Mouse (Mus musculus): ENCODE measurements around the gene Gm49373. TPM values are rescaled to one million over a fixed set of nuclear protein-coding genes. Genes with fewer than 3 reads are reported as not detected.

The Gm49373 gene
- polyA plus RNA-seq (2012; rRNA removed; ENCODE audit: low replicate concordance): 0.19 and 0.48 TPM in 2 replicates

GRCm38 (mm10) chr9:21073044-21073840, at the start of gene Gm49373, which contains the start of gene Fdx1l:
TSS of gene Gm49373 (minus strand) at chr9:21073096.
TSS of gene Fdx1l (minus strand) at chr9:21073614.

DNA sequence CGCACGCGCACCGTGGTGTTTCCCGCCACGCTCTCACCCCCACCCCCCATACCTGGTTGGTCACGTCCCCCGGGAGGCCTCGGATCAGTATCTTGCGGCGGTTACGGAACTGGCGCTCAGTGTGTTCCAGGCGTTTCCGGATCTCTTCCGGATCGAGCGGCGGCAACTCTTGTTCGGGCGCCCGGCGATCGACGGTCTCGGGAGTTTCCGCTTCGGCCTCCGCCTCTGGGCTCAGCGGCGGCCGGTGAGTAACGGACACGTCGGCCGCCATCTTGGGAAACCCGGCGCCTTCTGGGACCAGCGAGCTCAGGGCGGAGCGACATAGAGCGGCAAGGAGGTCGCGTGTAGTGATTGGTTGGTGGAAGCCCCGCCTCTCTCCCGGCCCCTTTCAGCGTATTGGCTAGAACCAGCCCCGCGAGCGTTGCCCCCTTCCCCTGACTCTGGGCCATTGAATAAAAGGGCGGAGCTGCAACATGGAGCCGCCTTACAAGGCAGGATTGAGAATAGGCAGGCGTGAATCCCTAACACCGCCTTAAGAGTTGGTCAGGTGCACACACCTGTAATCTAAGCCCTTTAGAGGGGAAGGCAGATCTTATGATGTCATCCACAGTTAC, 18.9 kb upstream of the Gm49373 start, which contains the start of the genes Gm38431 and Raver1:
Gm38431 (minus strand) TSS at position 291 of the 614 bp plus-strand sequence.
Raver1 (minus strand) TSS at position 302 of the 614 bp plus-strand sequence.

GRCm38 (mm10) chr9:21067006-21067684, 5.8 kb downstream of the Gm49373 start, which contains the start of gene Zglp1:
TSS of gene Zglp1 (minus strand) at chr9:21067093.

DNA sequence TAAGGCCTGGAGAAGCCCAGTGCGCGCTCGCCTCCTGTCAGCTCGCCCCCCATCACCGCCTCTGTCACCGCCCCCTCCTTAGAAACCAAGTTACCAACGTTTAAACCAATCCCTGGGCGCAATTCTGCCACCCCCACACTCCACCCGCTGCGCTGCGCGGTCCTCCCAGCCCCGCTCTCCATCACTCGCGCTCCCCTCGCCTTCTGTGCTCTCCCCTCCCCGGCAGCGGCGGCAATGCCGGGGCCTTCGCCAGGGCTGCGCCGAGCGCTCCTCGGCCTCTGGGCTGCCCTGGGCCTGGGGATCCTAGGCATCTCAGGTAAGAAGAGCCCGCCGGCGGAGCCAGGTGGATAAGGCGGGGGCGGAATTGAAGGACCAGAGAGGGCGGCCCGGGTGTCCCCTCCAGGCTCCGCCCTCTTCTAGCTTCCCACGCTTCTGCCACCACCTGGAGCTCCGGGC, 41.0 kb downstream of the Gm49373 start, which contains the start of gene Icam5:
Icam5 (plus strand) TSS at position 178 of the 456 bp plus-strand sequence.

GRCm38 (mm10) chr9:21029291-21030054, 43.4 kb downstream of the Gm49373 start, which contains the start of gene Icam4:
TSS of gene Icam4 (plus strand) at chr9:21029373.

GRCm38 (mm10) chr9:21015571-21016130, 57.2 kb downstream of the Gm49373 start, which contains the start of gene Icam1:
TSS of gene Icam1 (plus strand) at chr9:21015985.

Other genes with a start within 250 kb of the Gm49373 start
- 48.6 and 128 TPM in 2 replicates for gene A230050P20Rik, start 204.5 kb downstream of the Gm49373 start, polyA plus RNA-seq (2012; rRNA removed; ENCODE audit: low replicate concordance)
- 4.5 and 5.8 TPM in 2 replicates for gene Angptl6, start 193.4 kb downstream of the Gm49373 start, polyA plus RNA-seq (2012; rRNA removed; ENCODE audit: low replicate concordance)
- gene Ppan, start 184.9 kb downstream of the Gm49373 start, polyA plus RNA-seq (2012; rRNA removed; ENCODE audit: low replicate concordance): 28.2 and 102 TPM in 2 replicates
- gene Eif3g, start 174.5 kb downstream of the Gm49373 start, polyA plus RNA-seq (2012; rRNA removed; ENCODE audit: low replicate concordance): 84.9 and 143 TPM in 2 replicates
- 12.0 and 35.0 TPM in 2 replicates for gene Dnmt1, start 113.2 kb downstream of the Gm49373 start, polyA plus RNA-seq (2012; rRNA removed; ENCODE audit: low replicate concordance)
- 7.9 and 32.2 TPM in 2 replicates for gene S1pr2, start 96.3 kb downstream of the Gm49373 start, polyA plus RNA-seq (2012; rRNA removed; ENCODE audit: low replicate concordance)
- gene Mrpl4, start 70.4 kb downstream of the Gm49373 start, polyA plus RNA-seq (2012; rRNA removed; ENCODE audit: low replicate concordance): 120 and 141 TPM in 2 replicates
- 23.9 and 35.6 TPM in 2 replicates for gene Icam1, start 57.1 kb downstream of the Gm49373 start, polyA plus RNA-seq (2012; rRNA removed; ENCODE audit: low replicate concordance)
- 0.16 and 0.45 TPM in 2 replicates for gene Icam4, start 43.7 kb downstream of the Gm49373 start, polyA plus RNA-seq (2012; rRNA removed; ENCODE audit: low replicate concordance)
- gene Icam5, start 41.0 kb downstream of the Gm49373 start, polyA plus RNA-seq (2012; rRNA removed; ENCODE audit: low replicate concordance): 0.13 and 1.3 TPM in 2 replicates
- 0.39 TPM in 1 of 2 replicates, not detected in the other for gene Zglp1, start 6.0 kb downstream of the Gm49373 start, polyA plus RNA-seq (2012; rRNA removed; ENCODE audit: low replicate concordance)
- 67.7 and 90.0 TPM in 2 replicates for gene Fdx1l, start 518 bp upstream of the Gm49373 start, polyA plus RNA-seq (2012; rRNA removed; ENCODE audit: low replicate concordance)
- gene Gm38431, start 18.9 kb upstream of the Gm49373 start, polyA plus RNA-seq (2012; rRNA removed; ENCODE audit: low replicate concordance): 1.6 and 3.5 TPM in 2 replicates
- gene Raver1, start 18.9 kb upstream of the Gm49373 start, polyA plus RNA-seq (2012; rRNA removed; ENCODE audit: low replicate concordance): 38.5 and 87.3 TPM in 2 replicates
- gene Tyk2, start 58.1 kb upstream of the Gm49373 start, polyA plus RNA-seq (2012; rRNA removed; ENCODE audit: low replicate concordance): 30.7 and 32.8 TPM in 2 replicates
- gene Cdc37, start 76.9 kb upstream of the Gm49373 start, polyA plus RNA-seq (2012; rRNA removed; ENCODE audit: low replicate concordance): 55.1 and 87.0 TPM in 2 replicates
- 14.4 and 17.0 TPM in 2 replicates for gene Pde4a, start 92.6 kb upstream of the Gm49373 start, polyA plus RNA-seq (2012; rRNA removed; ENCODE audit: low replicate concordance)
- gene Keap1, start 166.3 kb upstream of the Gm49373 start, polyA plus RNA-seq (2012; rRNA removed; ENCODE audit: low replicate concordance): 63.2 and 85.9 TPM in 2 replicates
- gene S1pr5, start 175.3 kb upstream of the Gm49373 start, polyA plus RNA-seq (2012; rRNA removed; ENCODE audit: low replicate concordance): 0.46 and 1.4 TPM in 2 replicates
- 27.9 and 34.3 TPM in 2 replicates for gene Atg4d, start 192.2 kb upstream of the Gm49373 start, polyA plus RNA-seq (2012; rRNA removed; ENCODE audit: low replicate concordance)
- gene Kri1, start 214.9 kb upstream of the Gm49373 start, polyA plus RNA-seq (2012; rRNA removed; ENCODE audit: low replicate concordance): 24.1 and 24.6 TPM in 2 replicates
- gene Cdkn2d, start 218.3 kb upstream of the Gm49373 start, polyA plus RNA-seq (2012; rRNA removed; ENCODE audit: low replicate concordance): 28.0 and 33.8 TPM in 2 replicates
- 0.10 and 24.9 TPM in 2 replicates for gene Ap1m2, start 239.2 kb upstream of the Gm49373 start, polyA plus RNA-seq (2012; rRNA removed; ENCODE audit: low replicate concordance)
- gene Slc44a2, start 247.6 kb upstream of the Gm49373 start, polyA plus RNA-seq (2012; rRNA removed; ENCODE audit: low replicate concordance): 49.0 and 101 TPM in 2 replicates

Measured in subcutaneous adipose tissue, adult 2 months (tissue).